Mouse (Mus musculus) C2C12 (cell line): Measurements from ENCODE around the gene Six3.

Experiments used
- CTCF ChIP-seq: IDR thresholded peaks from one replicate; pipeline ENCODE4 v1.5.1; 2011; ENCODE audit not compliant: control insufficient read depth, insufficient read depth, insufficient read length
- MAX ChIP-seq: IDR thresholded peaks from one replicate; pipeline ENCODE4 v1.6.1; 2011; ENCODE audit warnings: mild to moderate bottlenecking, control low read depth

GRCm38 (mm10) chr17:85564107-85564506 lies 49.3 kb upstream of the Six3 start:
- TF ChIP-seq CTCF, result no peak
- no peak for TF ChIP-seq MAX
